Mouse (Mus musculus): ENCODE results near the gene Zfp933. TPM values are rescaled to one million over a fixed set of nuclear protein-coding genes. Genes with fewer than 3 reads are reported as not detected.

The Zfp933 gene
- 9.9 and 10.0 TPM in 2 replicates for polyA plus RNA-seq (2012; rRNA removed)

DNA sequence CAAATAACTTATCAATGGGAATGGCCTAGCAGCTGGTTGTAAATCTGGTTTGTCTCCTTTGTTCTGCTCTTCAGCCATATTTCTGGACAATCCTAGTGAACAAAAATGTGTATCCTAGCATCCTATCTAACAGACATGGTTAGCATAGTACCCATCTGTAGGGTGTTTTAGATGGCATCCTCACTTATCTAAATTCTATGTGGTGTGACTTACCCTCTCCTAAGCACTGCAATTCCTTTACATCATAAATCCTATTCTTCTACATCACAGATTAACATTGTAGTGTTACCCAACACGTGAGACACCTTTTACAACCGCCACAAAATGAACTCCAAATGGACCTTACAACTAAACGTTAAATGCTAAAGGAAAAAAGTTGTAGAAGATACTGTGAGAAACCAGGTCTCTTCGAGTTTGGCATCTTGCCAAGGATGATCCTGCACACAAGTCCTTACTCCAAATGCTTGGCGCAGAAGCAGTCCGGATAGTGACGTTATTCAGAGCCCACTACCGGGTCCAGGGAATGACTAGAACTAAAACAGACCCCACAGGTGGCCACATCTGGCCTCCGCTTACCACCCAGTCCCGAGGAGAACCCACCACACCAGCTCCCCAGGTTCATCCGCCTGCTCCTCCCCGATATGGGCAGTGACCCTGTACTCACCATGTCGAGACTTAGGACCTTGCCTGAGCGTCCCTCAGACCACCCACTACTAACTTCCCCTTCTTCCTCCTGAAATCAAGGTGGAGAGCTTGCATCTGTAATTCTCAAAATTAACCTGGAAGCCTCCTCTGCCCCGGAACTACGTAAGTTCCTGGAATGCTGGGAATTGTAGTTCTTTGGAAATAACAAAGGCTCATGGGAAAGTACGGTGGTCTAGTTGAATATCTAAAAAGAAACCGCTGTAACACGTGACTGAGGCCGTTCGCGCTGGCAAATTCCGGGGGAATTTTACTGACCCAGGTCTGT lies at the start of gene Zfp933:
Zfp933 (minus strand) TSS at position 753 of the 970 bp plus-strand sequence.
- H3K4me3 ChIP-seq (ENCODE audit: insufficient read depth, low read length) = peak within 1 kb of the TSS; percentile 91
- TF ChIP-seq CTCF (IDR thresholded peaks at IDR 0.05; ENCODE audit: extremely low read depth, insufficient read depth, low read length) = no peak
- peak; percentile 59 for TF ChIP-seq POLR2A (IDR thresholded peaks at IDR 0.05; ENCODE audit: extremely low read depth, insufficient read depth, low read length)
- H3K27ac ChIP-seq (ENCODE audit: insufficient read depth, low read length) = peak within 1 kb of the TSS; percentile 66; the same call in 1 of the 2 replicates
- no peaks in the 10 kb centered on the region for H3K4me1 ChIP-seq (ENCODE audit: control insufficient read depth, insufficient read depth, low read length)

DNA sequence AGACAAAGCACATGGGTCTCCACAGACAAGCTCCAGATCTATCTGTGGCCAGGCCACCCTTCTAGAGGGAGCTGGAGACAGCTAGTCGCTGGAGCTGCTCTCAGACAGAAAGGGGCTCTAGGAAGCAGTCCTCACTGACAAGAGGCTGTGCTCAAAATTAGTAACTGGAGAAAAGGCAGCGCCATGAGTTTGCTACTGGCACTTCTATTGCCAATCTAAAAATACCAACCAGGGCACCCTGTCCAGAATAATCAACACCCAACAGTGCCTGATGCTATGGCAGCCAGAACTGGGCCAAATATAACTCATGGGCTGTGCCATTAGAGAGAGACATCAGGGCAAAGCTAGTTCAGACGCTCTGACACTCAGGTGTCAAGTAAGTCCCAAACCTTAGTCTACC lies 49.2 kb upstream of the Zfp933 start:
- no peak overlapping the region for H3K4me3 ChIP-seq (ENCODE audit: insufficient read depth, low read length)
- no peak overlapping the region for H3K27ac ChIP-seq (ENCODE audit: insufficient read depth, low read length)
- TF ChIP-seq POLR2A (IDR thresholded peaks at IDR 0.05; ENCODE audit: extremely low read depth, insufficient read depth, low read length) (no peak), CTCF (IDR thresholded peaks at IDR 0.05; ENCODE audit: extremely low read depth, insufficient read depth, low read length) (no peak)
- peaks cover 4% of the 10 kb centered on the region for H3K4me1 ChIP-seq (ENCODE audit: control insufficient read depth, insufficient read depth, low read length)

DNA sequence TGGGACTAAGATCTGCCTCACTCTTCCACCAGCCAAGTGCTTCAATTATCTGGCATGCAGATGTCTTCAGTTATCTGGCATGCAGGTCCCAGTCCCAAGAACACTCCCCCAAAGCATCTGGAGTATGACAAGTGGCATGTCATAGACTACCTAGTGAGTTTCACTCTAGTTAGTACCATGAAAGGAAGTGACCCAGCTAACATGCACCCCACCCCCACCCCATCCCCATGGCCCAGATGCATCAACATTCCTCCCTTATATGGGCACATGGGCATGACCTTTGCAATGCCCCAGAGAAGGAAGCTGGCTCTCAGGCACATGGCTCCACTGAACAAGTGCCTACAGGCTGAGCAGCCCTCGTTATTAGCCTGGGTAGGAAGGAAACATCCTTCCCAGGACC lies 48.2 kb upstream of the Zfp933 start:
- TF ChIP-seq CTCF (IDR thresholded peaks at IDR 0.05; ENCODE audit: extremely low read depth, insufficient read depth, low read length) (no peak), POLR2A (IDR thresholded peaks at IDR 0.05; ENCODE audit: extremely low read depth, insufficient read depth, low read length) (no peak)

DNA sequence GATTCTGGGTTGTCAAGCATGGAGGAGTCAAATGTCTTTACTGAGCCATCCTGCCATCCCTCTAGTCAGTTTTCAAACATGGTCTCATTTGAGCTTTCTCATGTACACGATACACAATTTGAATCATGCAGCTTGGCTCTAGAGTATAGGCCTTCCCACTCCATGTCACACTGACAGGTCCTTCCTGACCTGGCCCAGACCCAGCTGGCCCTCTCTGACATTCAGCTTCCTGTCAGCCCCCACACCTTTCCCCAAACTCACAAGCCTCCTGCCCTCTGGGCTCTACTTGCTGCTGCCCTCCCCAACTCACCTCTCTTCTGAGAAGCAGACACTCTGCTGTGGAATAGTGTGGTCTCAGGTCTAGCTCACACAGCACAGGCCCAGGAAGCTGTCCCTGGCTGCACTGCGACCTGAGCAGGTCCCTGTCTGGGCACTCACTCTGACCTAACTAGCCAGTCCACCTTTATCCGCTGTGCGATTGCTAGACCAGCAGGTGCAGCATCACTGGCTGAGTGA lies 47.7 kb upstream of the Zfp933 start:
- no peak for TF ChIP-seq POLR2A (IDR thresholded peaks at IDR 0.05; ENCODE audit: extremely low read depth, insufficient read depth, low read length)
- TF ChIP-seq CTCF (IDR thresholded peaks at IDR 0.05; ENCODE audit: extremely low read depth, insufficient read depth, low read length) = no peak
- no peak overlapping the region for H3K4me3 ChIP-seq (ENCODE audit: insufficient read depth, low read length)
- H3K4me1 ChIP-seq (ENCODE audit: control insufficient read depth, insufficient read depth, low read length) = peaks cover 4% of the 10 kb centered on the region
- H3K27ac ChIP-seq (ENCODE audit: insufficient read depth, low read length) = no peak overlapping the region

More for the DNA sequence above, 48.2 kb upstream of the Zfp933 start:
- H3K4me1 ChIP-seq (ENCODE audit: control insufficient read depth, insufficient read depth, low read length) = peaks cover 4% of the 10 kb centered on the region
- no peak overlapping the region for H3K4me3 ChIP-seq (ENCODE audit: insufficient read depth, low read length)
- no peak overlapping the region for H3K27ac ChIP-seq (ENCODE audit: insufficient read depth, low read length)

DNA sequence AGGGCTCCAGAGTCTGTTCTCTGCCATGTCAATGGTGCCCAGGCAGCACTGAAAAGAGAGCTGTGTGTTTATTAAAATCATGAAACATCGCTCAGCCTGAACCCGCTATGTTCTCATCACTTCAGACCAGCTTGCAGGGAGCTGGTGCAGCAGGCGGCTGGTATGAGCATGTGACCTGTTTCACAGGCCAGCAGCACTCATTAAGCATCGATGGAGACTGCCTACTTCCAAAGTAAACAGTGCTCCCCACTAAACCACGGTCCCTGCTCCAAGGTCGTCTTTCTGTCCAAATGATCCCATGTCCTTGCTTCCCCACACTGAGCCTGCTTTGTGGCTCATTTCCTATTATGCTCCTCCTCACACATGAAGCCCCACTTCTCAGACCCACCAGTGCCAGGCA lies 42.2 kb upstream of the Zfp933 start:
- Histone ChIP-seq H3K27ac (ENCODE audit: insufficient read depth, low read length) (no peak overlapping the region), H3K4me3 (ENCODE audit: insufficient read depth, low read length) (no peak overlapping the region), H3K4me1 (ENCODE audit: control insufficient read depth, insufficient read depth, low read length) (no peaks in the 10 kb centered on the region)
- TF ChIP-seq CTCF (IDR thresholded peaks at IDR 0.05; ENCODE audit: extremely low read depth, insufficient read depth, low read length) (no peak), POLR2A (IDR thresholded peaks at IDR 0.05; ENCODE audit: extremely low read depth, insufficient read depth, low read length) (no peak)

DNA sequence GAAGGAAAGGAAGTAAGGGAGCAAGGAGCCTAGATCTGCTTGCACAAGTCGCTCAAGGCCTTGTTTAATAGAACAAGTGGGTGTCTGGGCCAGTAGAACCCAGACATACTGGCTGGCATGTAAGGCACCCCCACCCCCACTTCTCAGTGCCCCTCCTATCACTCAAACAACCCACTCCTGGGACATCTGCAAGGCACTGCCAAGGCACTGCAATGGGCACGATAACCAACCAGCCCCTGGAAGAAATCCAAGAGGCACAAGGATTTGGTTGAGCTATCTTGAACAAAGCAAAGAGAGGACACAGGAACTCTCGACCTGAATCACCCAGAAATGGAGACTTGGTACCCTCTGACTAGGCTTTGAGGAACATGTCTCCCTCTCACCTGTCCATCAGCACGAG lies 40.1 kb upstream of the Zfp933 start:
- Histone ChIP-seq H3K4me1 (ENCODE audit: control insufficient read depth, insufficient read depth, low read length) (no peaks in the 10 kb centered on the region), H3K4me3 (ENCODE audit: insufficient read depth, low read length) (no peak overlapping the region), H3K27ac (ENCODE audit: insufficient read depth, low read length) (no peak overlapping the region)
- TF ChIP-seq POLR2A (IDR thresholded peaks at IDR 0.05; ENCODE audit: extremely low read depth, insufficient read depth, low read length) (no peak), CTCF (IDR thresholded peaks at IDR 0.05; ENCODE audit: extremely low read depth, insufficient read depth, low read length) (no peak)

DNA sequence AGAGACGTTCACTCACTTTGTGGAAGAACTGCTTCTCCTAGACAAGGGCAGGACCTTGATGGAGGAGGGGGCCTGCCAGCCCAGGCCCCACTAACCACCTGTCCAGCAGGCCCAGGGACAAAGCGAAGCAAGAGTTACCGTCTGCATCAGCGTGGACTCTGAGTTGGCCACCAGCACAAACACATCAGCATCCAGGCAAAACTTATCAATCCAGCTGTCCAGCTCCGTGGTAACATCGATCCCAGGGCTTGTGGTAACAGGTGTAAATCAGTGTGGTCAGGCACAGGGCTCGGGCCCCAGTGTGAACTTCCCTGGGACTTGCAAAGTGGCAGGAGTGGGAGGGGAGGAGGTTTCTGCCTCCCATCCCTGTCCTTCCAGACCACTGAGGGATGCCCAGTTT lies 39.1 kb upstream of the Zfp933 start:
- no peak overlapping the region for H3K4me3 ChIP-seq (ENCODE audit: insufficient read depth, low read length)
- no peak overlapping the region for H3K27ac ChIP-seq (ENCODE audit: insufficient read depth, low read length)
- TF ChIP-seq CTCF (IDR thresholded peaks at IDR 0.05; ENCODE audit: extremely low read depth, insufficient read depth, low read length) (no peak), POLR2A (IDR thresholded peaks at IDR 0.05; ENCODE audit: extremely low read depth, insufficient read depth, low read length) (no peak)
- H3K4me1 ChIP-seq (ENCODE audit: control insufficient read depth, insufficient read depth, low read length) = no peaks in the 10 kb centered on the region

DNA sequence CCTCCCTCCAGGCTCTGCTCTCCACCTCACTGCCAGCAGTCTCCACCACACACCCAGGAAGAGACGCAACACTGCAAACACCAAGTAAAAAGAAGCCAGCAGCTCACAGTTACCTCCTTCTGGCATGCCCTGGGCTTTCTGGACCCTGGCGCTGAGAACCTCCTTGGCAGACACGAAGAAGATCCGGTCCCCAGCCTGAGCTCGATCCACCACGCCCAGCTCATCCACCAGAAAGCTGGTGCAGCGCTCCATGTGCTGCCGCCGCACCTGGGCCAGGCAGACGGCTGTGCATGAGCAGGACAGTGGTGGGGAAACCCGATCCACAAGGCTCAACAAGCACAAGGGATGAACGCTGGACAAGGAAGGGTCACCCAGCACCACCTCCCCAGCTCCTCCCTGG lies 38.0 kb upstream of the Zfp933 start:
- Histone ChIP-seq H3K4me1 (ENCODE audit: control insufficient read depth, insufficient read depth, low read length) (no peaks in the 10 kb centered on the region), H3K4me3 (ENCODE audit: insufficient read depth, low read length) (no peak overlapping the region), H3K27ac (ENCODE audit: insufficient read depth, low read length) (no peak overlapping the region)
- TF ChIP-seq CTCF (IDR thresholded peaks at IDR 0.05; ENCODE audit: extremely low read depth, insufficient read depth, low read length) = no peak
- TF ChIP-seq POLR2A (IDR thresholded peaks at IDR 0.05; ENCODE audit: extremely low read depth, insufficient read depth, low read length) = no peak

DNA sequence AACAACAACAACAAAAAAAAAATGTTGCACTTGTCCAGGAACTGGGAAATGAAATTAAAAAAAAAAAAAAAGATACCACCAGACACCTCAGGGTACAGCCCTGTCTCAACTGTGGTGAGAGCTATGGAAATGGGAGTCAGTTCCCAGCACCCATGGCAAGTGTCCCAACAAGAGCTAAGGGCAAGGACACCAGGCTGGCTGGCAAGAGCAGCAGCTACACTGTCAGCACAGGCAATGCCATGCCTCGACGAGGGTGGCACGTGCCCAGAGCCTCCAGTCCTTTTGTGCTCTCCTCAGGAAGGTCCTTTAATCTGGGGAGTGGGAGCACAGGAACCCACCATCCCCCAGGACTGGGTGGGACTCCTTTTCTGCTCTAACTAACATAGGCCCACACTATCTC lies 36.0 kb upstream of the Zfp933 start:
- Histone ChIP-seq H3K4me3 (ENCODE audit: insufficient read depth, low read length) (no peak overlapping the region), H3K27ac (ENCODE audit: insufficient read depth, low read length) (no peak overlapping the region), H3K4me1 (ENCODE audit: control insufficient read depth, insufficient read depth, low read length) (no peaks in the 10 kb centered on the region)
- TF ChIP-seq POLR2A (IDR thresholded peaks at IDR 0.05; ENCODE audit: extremely low read depth, insufficient read depth, low read length) (no peak), CTCF (IDR thresholded peaks at IDR 0.05; ENCODE audit: extremely low read depth, insufficient read depth, low read length) (no peak)

DNA sequence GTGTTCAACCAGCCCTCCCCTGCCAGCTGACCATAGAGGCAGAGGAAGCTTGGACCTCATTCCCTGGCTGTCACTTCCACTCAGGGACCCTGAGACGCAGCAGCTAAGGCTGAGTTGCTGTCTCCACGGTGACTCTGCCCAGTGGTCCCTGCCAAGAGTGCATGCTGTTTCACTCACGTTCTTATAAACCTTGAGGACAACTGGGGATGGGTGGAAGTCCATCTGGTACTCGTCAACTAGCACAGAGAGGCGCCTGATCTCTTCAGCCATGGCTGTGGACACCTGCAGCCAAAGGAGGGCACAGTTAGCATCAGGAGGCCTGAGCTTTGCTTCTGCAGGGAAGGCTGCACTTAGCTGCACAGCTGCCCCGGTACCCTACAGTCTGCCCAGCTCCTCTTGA lies 34.9 kb upstream of the Zfp933 start:
- no peak overlapping the region for H3K4me3 ChIP-seq (ENCODE audit: insufficient read depth, low read length)
- TF ChIP-seq POLR2A (IDR thresholded peaks at IDR 0.05; ENCODE audit: extremely low read depth, insufficient read depth, low read length) (no peak), CTCF (IDR thresholded peaks at IDR 0.05; ENCODE audit: extremely low read depth, insufficient read depth, low read length) (no peak)
- H3K4me1 ChIP-seq (ENCODE audit: control insufficient read depth, insufficient read depth, low read length) = no peaks in the 10 kb centered on the region
- H3K27ac ChIP-seq (ENCODE audit: insufficient read depth, low read length) = no peak overlapping the region
